Mouse (Mus musculus) liver, embryonic 13.5 days (tissue): Measurements from ENCODE around the gene Clec11a. TPM values are rescaled to one million over a fixed set of nuclear protein-coding genes. Genes with fewer than 3 reads are reported as not detected.

Experiments used
- polyA plus RNA-seq: library from polyadenylated mRNA; unstranded; fragments of >200 nt; fragmentation: Nextera tagmentation; extraction: Ambion mirVana; gene quantifications from 2 replicates; pipeline ENCODE4 v1.2.1, GENCODE M21; 2015

The Clec11a gene
- polyA plus RNA-seq, 1 experiment from 2014 or later = 0.76 TPM

Other genes starting within 250 kb of the Clec11a start
- gene Klk1b21, start 204.6 kb downstream of the Clec11a start, polyA plus RNA-seq = not detected in 2 replicates
- not detected in 2 replicates for gene Klk1b22, start 194.2 kb downstream of the Clec11a start, polyA plus RNA-seq
- gene Klk1b16, start 170.1 kb downstream of the Clec11a start, polyA plus RNA-seq = not detected in 2 replicates
- gene Klk1b24, start 118.7 kb downstream of the Clec11a start, polyA plus RNA-seq = not detected in 2 replicates
- not detected in 2 replicates for gene Klk1b3, start 108.7 kb downstream of the Clec11a start, polyA plus RNA-seq
- not detected in 2 replicates for gene Klk1b4, start 99.5 kb downstream of the Clec11a start, polyA plus RNA-seq
- not detected in 2 replicates for gene Klk1b5, start 91.0 kb downstream of the Clec11a start, polyA plus RNA-seq
- gene Klk1, start 81.5 kb downstream of the Clec11a start, polyA plus RNA-seq = not detected in 2 replicates
- not detected in 2 replicates for gene Gm36864, start 70.7 kb downstream of the Clec11a start, polyA plus RNA-seq
- 1.3 and 1.6 TPM in 2 replicates for gene 1700028J19Rik, start 60.2 kb downstream of the Clec11a start, polyA plus RNA-seq
- gene 2410002F23Rik, start 60.2 kb downstream of the Clec11a start, polyA plus RNA-seq = 40.3 and 47.0 TPM in 2 replicates
- gene Acp4, start 49.5 kb downstream of the Clec11a start, polyA plus RNA-seq = not detected in 2 replicates
- gene Gm15517, start 45.5 kb downstream of the Clec11a start, polyA plus RNA-seq = not detected in 2 replicates
- gene Shank1, start 3.4 kb upstream of the Clec11a start, polyA plus RNA-seq = 0.06 TPM in 2 replicates
- 0.03 and 0.09 TPM in 2 replicates for gene Syt3, start 77.2 kb upstream of the Clec11a start, polyA plus RNA-seq
- gene 1700008O03Rik, start 78.9 kb upstream of the Clec11a start, polyA plus RNA-seq = 0.18 TPM in 1 of 2 replicates, not detected in the other
- gene Lrrc4b, start 122.1 kb upstream of the Clec11a start, polyA plus RNA-seq = not detected in 2 replicates
- gene Aspdh, start 158.5 kb upstream of the Clec11a start, polyA plus RNA-seq = 6.0 and 6.9 TPM in 2 replicates
- gene Josd2, start 161.1 kb upstream of the Clec11a start, polyA plus RNA-seq = 170 and 176 TPM in 2 replicates
- 43.3 and 46.0 TPM in 2 replicates for gene Emc10, start 189.6 kb upstream of the Clec11a start, polyA plus RNA-seq
- gene Fam71e1, start 189.7 kb upstream of the Clec11a start, polyA plus RNA-seq = 1.3 and 1.5 TPM in 2 replicates
- gene Mybpc2, start 217.8 kb upstream of the Clec11a start, polyA plus RNA-seq = not detected in 2 replicates
- gene Spib, start 225.2 kb upstream of the Clec11a start, polyA plus RNA-seq = 0.08 and 0.14 TPM in 2 replicates
- gene Pold1, start 241.9 kb upstream of the Clec11a start, polyA plus RNA-seq = 68.3 and 68.4 TPM in 2 replicates
- gene Nr1h2, start 247.0 kb upstream of the Clec11a start, polyA plus RNA-seq = 40.7 and 47.1 TPM in 2 replicates